Mouse (Mus musculus): ENCODE measurements around the gene Phka2.
A peak's percentile ranks its signal among the peaks of the same experiment; 100 is the strongest.

Phka2 gene

DNA sequence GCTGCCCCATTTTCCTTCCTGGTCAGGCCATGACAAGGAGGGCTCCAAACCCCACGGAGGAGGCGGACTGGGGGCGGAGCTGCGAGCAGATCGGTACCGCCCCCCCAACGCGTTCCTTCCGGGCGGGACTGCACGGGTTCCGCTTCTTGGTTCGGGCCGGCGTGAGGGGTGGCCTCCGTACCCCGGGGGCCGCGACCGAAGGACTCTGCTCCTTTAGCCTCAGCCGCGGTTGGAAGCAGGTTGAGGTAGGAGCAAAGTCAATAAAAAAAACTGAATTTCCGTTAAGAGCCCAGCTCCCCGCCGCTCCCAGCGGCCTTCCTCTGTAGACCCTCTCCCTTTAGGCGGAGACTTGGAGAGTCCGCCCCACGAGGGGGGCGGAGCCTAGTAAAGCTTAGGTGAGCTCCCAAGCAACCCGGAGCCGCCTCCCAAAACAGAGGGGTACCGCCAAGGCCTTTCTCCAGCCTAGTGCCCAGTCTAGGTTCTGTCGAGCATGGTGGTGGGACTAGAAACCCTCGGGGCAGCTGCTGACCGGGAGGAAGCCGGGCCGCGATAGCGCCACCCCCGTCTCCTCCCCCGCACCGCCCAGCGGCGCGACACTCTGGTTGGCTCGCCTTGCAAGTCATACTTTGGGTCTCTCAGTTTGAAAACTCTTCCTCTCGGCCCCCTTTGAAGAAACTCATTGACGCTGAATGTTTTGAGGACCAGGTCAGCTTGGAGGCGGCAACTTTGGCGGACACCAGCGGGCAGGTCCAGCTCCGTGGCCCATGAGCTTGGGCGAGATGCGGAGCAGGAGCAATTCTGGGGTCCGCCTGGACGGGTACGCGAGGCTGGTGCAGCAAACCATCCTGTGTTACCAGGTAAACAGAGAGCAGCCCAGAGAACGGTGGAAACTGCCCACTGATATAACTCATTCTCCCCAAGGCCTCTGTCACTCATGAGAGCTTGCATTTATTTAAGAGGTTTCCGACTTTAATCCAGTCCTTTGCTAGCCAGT, at the start of gene Phka2:
Gene Phka2 (plus strand): TSS at position 119 of the 994 bp plus-strand sequence.
- no peaks in the 10 kb centered on the region for H3K27me3 ChIP-seq (ENCODE audit: control insufficient read depth, insufficient read depth, low read length, poor library complexity, severe bottlenecking)
- no peaks in the 10 kb centered on the region for H3K36me3 ChIP-seq (ENCODE audit: control insufficient read depth, insufficient read depth, low read length, poor library complexity, severe bottlenecking)
- DNase-seq (ENCODE audit: low read depth, low spot score): peak; percentile 87

DNA sequence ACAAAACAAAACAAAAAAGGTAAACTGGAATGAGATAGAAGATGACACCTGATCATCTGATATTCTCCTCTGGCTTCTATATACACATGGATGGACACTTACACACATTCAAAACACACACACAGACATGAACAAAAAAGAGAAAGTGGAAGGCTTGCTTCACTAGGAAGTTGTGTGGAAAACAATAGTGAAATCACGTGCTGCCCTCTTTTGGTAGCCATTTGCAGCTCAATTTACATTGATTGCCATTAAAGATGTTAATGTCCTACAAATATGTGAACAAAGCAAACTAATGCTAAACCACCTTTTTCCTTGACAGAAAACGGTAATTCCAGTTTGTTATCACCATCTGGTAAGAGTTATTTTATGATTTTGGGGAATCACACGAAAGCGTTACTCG, 46.3 kb upstream of the Phka2 start:
- no peak for DNase-seq (ENCODE audit: low read depth, low spot score)
- no peaks in the 10 kb centered on the region for H3K36me3 ChIP-seq (ENCODE audit: control insufficient read depth, insufficient read depth, low read length, poor library complexity, severe bottlenecking)
- H3K27me3 ChIP-seq (ENCODE audit: control insufficient read depth, insufficient read depth, low read length, poor library complexity, severe bottlenecking): no peaks in the 10 kb centered on the region

DNA sequence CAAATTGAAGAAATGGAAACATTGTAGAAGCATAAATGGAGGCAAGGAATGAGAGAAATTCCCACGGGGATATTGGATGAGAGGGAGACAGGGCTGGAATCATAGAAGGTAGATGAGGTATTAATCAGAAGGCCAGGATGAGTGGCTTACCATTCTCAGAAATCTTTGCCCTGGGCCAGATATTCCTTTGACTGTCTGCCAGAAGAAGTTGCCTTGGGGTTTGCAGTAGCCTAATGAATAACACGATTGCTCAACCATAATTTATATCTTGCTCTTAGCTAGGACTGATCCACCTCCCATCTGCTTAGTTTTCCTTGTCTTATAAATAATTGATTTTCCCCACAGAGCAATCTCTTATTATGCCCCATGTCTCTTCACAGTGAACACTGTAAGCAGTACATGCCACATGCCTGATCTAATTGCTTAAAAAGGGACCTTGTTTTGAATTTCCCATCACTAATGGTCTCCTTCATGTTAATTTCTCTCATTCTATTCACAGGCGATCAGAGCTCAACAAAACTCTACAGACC, 30.6 kb upstream of the Phka2 start:
- no peaks in the 10 kb centered on the region for H3K27me3 ChIP-seq (ENCODE audit: control insufficient read depth, insufficient read depth, low read length, poor library complexity, severe bottlenecking)
- no peak for DNase-seq (ENCODE audit: low read depth, low spot score)
- H3K36me3 ChIP-seq (ENCODE audit: control insufficient read depth, insufficient read depth, low read length, poor library complexity, severe bottlenecking): no peaks in the 10 kb centered on the region

- DNase-seq (ENCODE audit: low read depth, low spot score): no peak
- Histone ChIP-seq H3K36me3 (ENCODE audit: control insufficient read depth, insufficient read depth, low read length, poor library complexity, severe bottlenecking) (no peaks in the 10 kb centered on the region), H3K27me3 (ENCODE audit: control insufficient read depth, insufficient read depth, low read length, poor library complexity, severe bottlenecking) (no peaks in the 10 kb centered on the region)
These were observed 12.2 kb upstream of the Phka2 start for GRCm38 (mm10) chrX:160489784-160490183.

GRCm38 (mm10) chrX:160494333-160494732, 7.6 kb upstream of the Phka2 start:
- H3K27me3 ChIP-seq (ENCODE audit: control insufficient read depth, insufficient read depth, low read length, poor library complexity, severe bottlenecking): no peaks in the 10 kb centered on the region

DNA sequence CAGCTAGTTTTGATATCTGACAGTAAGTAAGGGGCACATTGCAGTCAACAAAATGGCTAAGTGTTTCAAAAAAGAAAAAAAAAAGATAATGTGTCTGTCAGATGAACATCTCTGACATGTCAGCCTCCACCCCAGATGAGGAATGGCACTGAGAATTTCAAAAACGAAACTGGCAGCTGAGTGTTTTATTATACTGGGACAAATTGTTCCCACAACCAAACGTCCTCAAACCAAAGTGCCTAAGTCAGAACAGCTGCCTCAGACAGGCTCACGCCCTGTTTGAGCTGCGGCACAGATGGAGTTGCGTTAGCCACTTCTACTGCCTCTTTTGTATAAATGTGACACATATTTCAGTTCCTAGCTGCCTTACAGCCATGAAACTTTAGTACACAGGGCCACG, 7.0 kb upstream of the Phka2 start:
- no peak for DNase-seq (ENCODE audit: low read depth, low spot score)
- Histone ChIP-seq H3K36me3 (ENCODE audit: control insufficient read depth, insufficient read depth, low read length, poor library complexity, severe bottlenecking) (no peaks in the 10 kb centered on the region), H3K27me3 (ENCODE audit: control insufficient read depth, insufficient read depth, low read length, poor library complexity, severe bottlenecking) (no peaks in the 10 kb centered on the region)

More at GRCm38 (mm10) chrX:160494333-160494732, 7.6 kb upstream of the Phka2 start:
- no peaks in the 10 kb centered on the region for H3K36me3 ChIP-seq (ENCODE audit: control insufficient read depth, insufficient read depth, low read length, poor library complexity, severe bottlenecking)
- DNase-seq (ENCODE audit: low read depth, low spot score): no peak

GRCm38 (mm10) chrX:160496473-160496872, 5.5 kb upstream of the Phka2 start:
- DNase-seq (ENCODE audit: low read depth, low spot score): no peak
- Histone ChIP-seq H3K27me3 (ENCODE audit: control insufficient read depth, insufficient read depth, low read length, poor library complexity, severe bottlenecking) (no peaks in the 10 kb centered on the region), H3K36me3 (ENCODE audit: control insufficient read depth, insufficient read depth, low read length, poor library complexity, severe bottlenecking) (no peaks in the 10 kb centered on the region)

DNA sequence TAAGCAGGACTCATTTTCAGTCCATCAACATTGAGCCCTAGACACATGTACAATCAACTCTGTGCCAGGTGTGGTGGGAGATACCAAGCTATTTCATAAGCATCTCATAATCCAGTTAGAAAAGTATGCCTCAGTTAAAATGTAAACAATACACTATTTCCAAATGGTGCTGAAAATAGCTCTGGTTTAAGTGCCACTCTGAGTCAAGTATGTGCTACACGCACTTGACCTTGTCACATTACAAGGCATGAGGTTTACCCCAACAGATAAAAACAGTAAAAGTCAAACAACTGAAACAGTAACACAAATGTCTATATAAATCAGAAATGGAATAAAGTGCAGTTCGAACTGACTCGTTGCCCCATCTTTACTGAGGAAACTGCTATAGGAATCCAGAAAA, 871 bp upstream of the Phka2 start:
- no peaks in the 10 kb centered on the region for H3K27me3 ChIP-seq (ENCODE audit: control insufficient read depth, insufficient read depth, low read length, poor library complexity, severe bottlenecking)
- H3K36me3 ChIP-seq (ENCODE audit: control insufficient read depth, insufficient read depth, low read length, poor library complexity, severe bottlenecking): no peaks in the 10 kb centered on the region
- DNase-seq (ENCODE audit: low read depth, low spot score): no peak

DNA sequence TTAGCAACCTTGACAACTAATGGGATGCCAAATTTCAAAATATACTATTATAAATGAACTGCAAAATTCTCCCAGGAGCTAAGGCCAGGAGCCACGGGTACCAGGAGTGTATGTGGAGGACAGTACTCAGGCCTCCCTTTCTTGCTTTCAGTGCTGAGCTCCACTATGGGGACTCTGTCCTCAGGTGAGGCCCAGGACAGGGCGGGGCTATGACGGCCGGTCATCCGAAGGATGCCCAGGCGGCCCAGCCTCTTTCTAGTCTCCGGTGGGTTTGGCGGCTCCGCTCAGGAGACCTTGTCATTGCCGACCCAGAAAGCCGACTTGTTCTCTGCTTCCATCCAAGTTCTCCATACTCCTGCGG, 299 bp upstream of the Phka2 start:
- H3K27me3 ChIP-seq (ENCODE audit: control insufficient read depth, insufficient read depth, low read length, poor library complexity, severe bottlenecking): no peaks in the 10 kb centered on the region
- DNase-seq (ENCODE audit: low read depth, low spot score): no peak
- H3K36me3 ChIP-seq (ENCODE audit: control insufficient read depth, insufficient read depth, low read length, poor library complexity, severe bottlenecking): no peaks in the 10 kb centered on the region

DNA sequence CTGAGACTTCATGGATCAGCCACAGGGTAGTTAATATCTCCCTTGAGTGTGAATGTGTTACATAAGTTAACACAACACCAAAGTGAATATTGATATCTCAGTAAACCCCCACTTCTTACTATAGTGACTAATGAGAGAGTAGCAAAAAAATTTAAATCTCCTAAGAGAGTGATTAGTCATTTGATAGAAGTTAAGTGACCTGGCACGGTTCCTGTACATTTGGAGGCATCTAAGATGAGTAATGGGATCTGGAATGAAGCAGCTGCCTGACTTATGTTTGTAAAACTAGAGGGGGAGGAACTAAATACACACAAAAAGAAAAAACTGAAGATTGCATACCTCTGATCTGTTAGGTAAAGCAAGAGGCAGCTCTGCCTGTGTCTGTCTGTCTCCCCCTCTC, 7.1 kb downstream of the Phka2 start:
- no peak for DNase-seq (ENCODE audit: low read depth, low spot score)
- Histone ChIP-seq H3K27me3 (ENCODE audit: control insufficient read depth, insufficient read depth, low read length, poor library complexity, severe bottlenecking) (no peaks in the 10 kb centered on the region), H3K36me3 (ENCODE audit: control insufficient read depth, insufficient read depth, low read length, poor library complexity, severe bottlenecking) (no peaks in the 10 kb centered on the region)

- no peak for DNase-seq (ENCODE audit: low read depth, low spot score)
- no peaks in the 10 kb centered on the region for H3K27me3 ChIP-seq (ENCODE audit: control insufficient read depth, insufficient read depth, low read length, poor library complexity, severe bottlenecking)
These were observed 8.2 kb downstream of the Phka2 start for GRCm38 (mm10) chrX:160510197-160510596.

DNA sequence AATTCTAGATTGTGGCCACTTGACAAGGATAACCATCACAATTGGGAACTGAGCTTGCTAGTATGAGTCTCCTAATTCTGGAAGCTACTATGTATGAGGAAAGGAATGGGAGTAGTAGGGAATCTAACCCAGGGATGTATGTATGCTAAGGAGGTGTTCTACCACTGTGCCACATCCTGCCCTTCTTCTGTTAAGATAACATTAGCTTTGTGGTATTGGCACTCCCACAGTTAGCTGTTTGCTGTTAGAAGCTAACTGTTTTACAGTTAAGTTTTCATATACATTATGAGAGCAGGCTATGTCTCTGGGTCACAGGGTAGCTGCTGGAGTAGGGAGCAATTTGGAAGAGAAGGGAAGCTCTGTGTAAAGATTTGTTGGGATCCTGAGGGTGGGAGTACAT, 14.1 kb downstream of the Phka2 start:
- no peaks in the 10 kb centered on the region for H3K36me3 ChIP-seq (ENCODE audit: control insufficient read depth, insufficient read depth, low read length, poor library complexity, severe bottlenecking)
- no peaks in the 10 kb centered on the region for H3K27me3 ChIP-seq (ENCODE audit: control insufficient read depth, insufficient read depth, low read length, poor library complexity, severe bottlenecking)
- no peak for DNase-seq (ENCODE audit: low read depth, low spot score)

More at GRCm38 (mm10) chrX:160510197-160510596, 8.2 kb downstream of the Phka2 start:
- H3K36me3 ChIP-seq (ENCODE audit: control insufficient read depth, insufficient read depth, low read length, poor library complexity, severe bottlenecking): no peaks in the 10 kb centered on the region

- H3K36me3 ChIP-seq (ENCODE audit: control insufficient read depth, insufficient read depth, low read length, poor library complexity, severe bottlenecking): no peaks in the 10 kb centered on the region
- DNase-seq (ENCODE audit: low read depth, low spot score): no peak
- H3K27me3 ChIP-seq (ENCODE audit: control insufficient read depth, insufficient read depth, low read length, poor library complexity, severe bottlenecking): no peaks in the 10 kb centered on the region
These were observed 40.8 kb downstream of the Phka2 start for GRCm38 (mm10) chrX:160542772-160543171.

- no peak for DNase-seq (ENCODE audit: low read depth, low spot score)
- no peaks in the 10 kb centered on the region for H3K36me3 ChIP-seq (ENCODE audit: control insufficient read depth, insufficient read depth, low read length, poor library complexity, severe bottlenecking)
- H3K27me3 ChIP-seq (ENCODE audit: control insufficient read depth, insufficient read depth, low read length, poor library complexity, severe bottlenecking): no peaks in the 10 kb centered on the region
These were observed 46.9 kb downstream of the Phka2 start for GRCm38 (mm10) chrX:160548875-160549274.

DNA sequence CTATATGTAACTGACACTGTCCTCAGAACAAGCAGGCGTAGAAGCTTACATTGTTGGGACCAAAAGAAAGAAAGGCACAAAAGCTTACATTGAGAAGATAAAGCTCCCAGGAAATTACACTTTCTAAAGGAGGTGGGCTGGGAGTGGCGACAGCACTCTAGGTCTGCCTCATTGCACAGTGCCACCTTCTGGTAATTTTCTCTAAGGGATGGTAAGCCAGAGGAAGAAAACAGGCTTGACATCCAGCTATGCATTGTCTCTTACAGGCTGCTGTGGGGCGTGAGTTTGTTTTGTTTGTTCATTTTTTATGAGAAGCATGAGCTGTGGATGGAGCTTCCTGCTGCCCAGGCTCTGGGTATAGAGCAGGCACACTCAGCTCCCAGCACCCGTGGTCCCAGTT, 50.1 kb downstream of the Phka2 start:
- DNase-seq (ENCODE audit: low read depth, low spot score): no peak
- no peaks in the 10 kb centered on the region for H3K27me3 ChIP-seq (ENCODE audit: control insufficient read depth, insufficient read depth, low read length, poor library complexity, severe bottlenecking)

More for the DNA sequence above, 50.1 kb downstream of the Phka2 start:
- 0 out of 2 replicates have a peak, but pooled peaks cover 1% of the 10 kb centered on the region for H3K36me3 ChIP-seq (ENCODE audit: control insufficient read depth, insufficient read depth, low read length, poor library complexity, severe bottlenecking)
